Mouse (Mus musculus) c-Kit-positive CD71-negative TER-119-negative erythroid progenitor cells, embryonic 14.5 days (primary cell): ENCODE data around the gene Sox5.
A peak's percentile ranks its signal among the peaks of the same experiment; 100 is the strongest.

Experiments used
- DNase-seq: peaks from one replicate; pipeline ENCODE4 v3.0.0-alpha.2; 2013; ENCODE audit warnings: low read depth

Sox5 gene

GRCm38 (mm10) chr6:144652876-144653275 lies 128.9 kb downstream of the Sox5 start:
- DNase-seq, result no peak

- no peak for DNase-seq
Measured at GRCm38 (mm10) chr6:144648896-144649295, 132.9 kb downstream of the Sox5 start.

- DNase-seq, result no peak
Measured at GRCm38 (mm10) chr6:144648124-144648591, 133.6 kb downstream of the Sox5 start.

- DNase-seq, result no peak
Measured at GRCm38 (mm10) chr6:144646331-144646730, 135.4 kb downstream of the Sox5 start.

GRCm38 (mm10) chr6:144645796-144646195 lies 136.0 kb downstream of the Sox5 start:
- DNase-seq, result no peak

- peak; percentile 14 for DNase-seq
Measured at GRCm38 (mm10) chr6:144644711-144645110, 137.1 kb downstream of the Sox5 start.

GRCm38 (mm10) chr6:144643601-144644000 lies 138.2 kb downstream of the Sox5 start:
- no peak for DNase-seq

- no peak for DNase-seq
Measured at GRCm38 (mm10) chr6:144641888-144642287, 139.9 kb downstream of the Sox5 start.

- DNase-seq, result no peak
Measured at GRCm38 (mm10) chr6:144640591-144640990, 141.2 kb downstream of the Sox5 start.

GRCm38 (mm10) chr6:144638547-144638946 lies 143.2 kb downstream of the Sox5 start:
- DNase-seq, result no peak

- no peak for DNase-seq
Measured at GRCm38 (mm10) chr6:144627539-144628115, 154.2 kb downstream of the Sox5 start.

- DNase-seq, result no peak
Measured at GRCm38 (mm10) chr6:144621089-144621769, 160.5 kb downstream of the Sox5 start.

- no peak for DNase-seq
Measured at GRCm38 (mm10) chr6:144611383-144611791, 170.4 kb downstream of the Sox5 start.

- no peak for DNase-seq
Measured at GRCm38 (mm10) chr6:144610878-144611277, 170.9 kb downstream of the Sox5 start.

GRCm38 (mm10) chr6:144602883-144603282 lies 178.9 kb downstream of the Sox5 start:
- no peak for DNase-seq

- DNase-seq, result no peak
Measured at GRCm38 (mm10) chr6:144600351-144600750, 181.4 kb downstream of the Sox5 start.

- no peak for DNase-seq
Measured at GRCm38 (mm10) chr6:144598324-144598973, 183.3 kb downstream of the Sox5 start.

- DNase-seq, result no peak
Measured at GRCm38 (mm10) chr6:144596536-144597210, 185.1 kb downstream of the Sox5 start.

GRCm38 (mm10) chr6:144584854-144585253 lies 196.9 kb downstream of the Sox5 start:
- DNase-seq, result no peak

- DNase-seq, result no peak
Measured at GRCm38 (mm10) chr6:144584074-144584840, 197.5 kb downstream of the Sox5 start.

GRCm38 (mm10) chr6:144579301-144579700 lies 202.5 kb downstream of the Sox5 start:
- no peak for DNase-seq

GRCm38 (mm10) chr6:144570850-144571249 lies 210.9 kb downstream of the Sox5 start:
- peak; percentile 56 for DNase-seq
